Mouse (Mus musculus) CD8-positive naive resting alpha-beta T cell, adult 57 days (primary cell): ENCODE measurements around the gene Rpusd4. TPM values are rescaled to one million over a fixed set of nuclear protein-coding genes. Genes with fewer than 3 reads are reported as not detected.

ENCODE experiments used
- total RNA-seq: library from RNA; stranded (reverse); gene quantifications from one replicate; pipeline ENCODE4 v1.2.4, GENCODE M21; 2023

Rpusd4 gene
- 44.2 TPM for total RNA-seq

GRCm38 (mm10) chr9:35267146-35267975 is at the start of gene Rpusd4, which contains the start of gene Fam118b:
TSS of gene Rpusd4 (plus strand) at chr9:35267865.
TSS of gene Fam118b (minus strand) at chr9:35267805.

Other genes with a start within 250 kb of the Rpusd4 start
- 45.8 TPM for gene St3gal4, start 148.6 kb upstream of the Rpusd4 start, total RNA-seq
- gene Dcps, start 91.8 kb upstream of the Rpusd4 start, total RNA-seq, result 35.7 TPM
- gene Srpr, start 67.7 kb upstream of the Rpusd4 start, total RNA-seq, result 97.4 TPM
- gene Tirap, start 67.6 kb upstream of the Rpusd4 start, total RNA-seq, result 2.2 TPM
- gene Foxred1, start 56.8 kb upstream of the Rpusd4 start, total RNA-seq, result 24.8 TPM
- 16.2 TPM for gene Fam118b, start 60 bp upstream of the Rpusd4 start, total RNA-seq
- 21.7 TPM for gene Cdon, start 153.3 kb downstream of the Rpusd4 start, total RNA-seq